Mouse (Mus musculus) kidney, embryonic 15.5 days (tissue): Measurements from ENCODE around the gene Spen. TPM values are rescaled to one million over a fixed set of nuclear protein-coding genes. Genes with fewer than 3 reads are reported as not detected.

Experiments
- ATAC-seq: fragments of 200-750 bp; cut with Nextera tagmentation; replicated peaks from 2 replicates; pipeline ENCODE4 v1.8.0; 2017; ENCODE audit warnings: moderate TSS enrichment; ENCODE audit not compliant: low FRiP score
- H3K27ac ChIP-seq: fragments of 300-500 bp; sonication (generic); 2 replicates; pipeline ENCODE4 v1.5.1; 2015; ENCODE audit warnings: mild to moderate bottlenecking, inconsistent platforms
- H3K27me3 ChIP-seq: fragments of 300-500 bp; sonication (generic); 2 replicates; pipeline ENCODE4 v1.6.1; 2015; ENCODE audit warnings: inconsistent platforms
- H3K36me3 ChIP-seq: fragments of 300-500 bp; sonication (generic); 2 replicates; pipeline ENCODE4 v1.6.1; 2015; ENCODE audit warnings: inconsistent platforms
- H3K4me1 ChIP-seq: fragments of 300-500 bp; sonication (generic); 2 replicates; pipeline ENCODE4 v1.6.1; 2015; ENCODE audit warnings: inconsistent platforms
- H3K4me2 ChIP-seq: fragments of 300-500 bp; sonication (generic); 2 replicates; pipeline ENCODE4 v1.6.1; 2015; ENCODE audit warnings: moderate library complexity, mild to moderate bottlenecking, inconsistent platforms
- H3K4me3 ChIP-seq: fragments of 300-500 bp; sonication (generic); replicated peaks from 2 replicates; pipeline ENCODE4 v1.5.1; 2015; ENCODE audit warnings: mild to moderate bottlenecking, inconsistent platforms
- H3K9ac ChIP-seq: fragments of 300-500 bp; sonication (generic); 2 replicates; pipeline ENCODE4 v1.6.1; 2015; ENCODE audit warnings: mild to moderate bottlenecking, inconsistent platforms
- H3K9me3 ChIP-seq: fragments of 300-500 bp; sonication (generic); replicated peaks from 2 replicates; pipeline ENCODE4 v1.6.1; 2016; ENCODE audit warnings: inconsistent platforms
- whole genome bisulfite sequencing: fragments of 180-500 bp; shearing (Covaris S2); methylation state at CpG from one replicate; pipeline ENCODE4 v1.1.7; 2015; ENCODE audit warnings: mixed read lengths; 5-methylcytosine and 5-hydroxymethylcytosine counted together
- polyA plus RNA-seq: library from polyadenylated mRNA; unstranded; fragments of >200 nt; fragmentation: Nextera tagmentation; extraction: Ambion mirVana; gene quantifications from 2 replicates; pipeline ENCODE4 v1.2.1, GENCODE M21; 2015

Gene Spen
- 10.3 and 11.1 TPM in 2 replicates for polyA plus RNA-seq

DNA sequence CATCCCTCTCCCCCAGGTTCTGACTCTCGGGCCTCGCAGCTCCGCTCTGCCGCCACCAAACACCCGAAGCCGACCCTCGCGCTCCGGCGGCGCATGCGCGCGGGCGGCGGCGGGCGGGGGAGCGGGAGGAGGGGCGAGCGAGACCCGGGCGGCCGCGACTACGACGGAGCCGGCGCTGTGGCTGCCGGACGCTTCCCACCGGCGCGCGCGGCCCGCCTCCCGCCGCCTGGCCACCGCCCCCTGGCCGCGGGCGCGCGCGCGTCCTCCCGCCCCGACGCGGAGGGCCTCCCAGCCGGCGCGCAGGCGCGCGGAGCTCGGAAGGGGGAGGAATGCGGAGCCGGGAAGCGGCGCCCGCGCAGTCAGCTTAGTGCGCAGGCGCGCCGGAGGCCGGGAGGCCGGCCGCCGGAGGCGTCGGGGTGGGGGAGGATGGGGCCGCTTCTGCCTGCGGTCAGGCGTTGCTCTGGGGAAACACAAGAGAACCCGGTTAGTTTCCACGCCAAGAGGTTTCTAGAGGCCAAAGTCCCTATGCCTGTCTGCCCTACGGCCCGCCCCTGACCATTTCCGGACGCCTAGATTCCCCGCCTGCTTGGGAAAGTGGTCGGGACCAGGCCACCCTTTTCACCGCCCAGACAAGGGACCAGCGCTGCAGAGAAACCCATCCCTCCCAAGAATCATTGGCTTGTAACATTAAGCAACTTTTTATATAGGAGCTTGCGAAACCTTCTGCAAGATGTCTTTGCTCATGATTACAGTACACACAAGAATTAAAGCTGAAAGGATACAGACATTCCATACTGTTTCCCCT lies at the start of gene Spen:
Gene Spen (minus strand): TSS at position 190 of the 805 bp plus-strand sequence.
- peaks cover 48% of the 10 kb centered on the region for H3K4me1 ChIP-seq
- H3K9ac ChIP-seq = peak within 1 kb of the TSS; percentile 96
- H3K4me2 ChIP-seq = peak within 1 kb of the TSS; percentile 92
- peak within 1 kb of the TSS; percentile 100 for H3K27ac ChIP-seq
- H3K9me3 ChIP-seq = no peaks in the 10 kb centered on the region
- peak; percentile 89 for ATAC-seq
- peak within 1 kb of the TSS; percentile 86 for H3K4me3 ChIP-seq
- H3K27me3 ChIP-seq = no peaks in the 10 kb centered on the region
- no peaks in the 10 kb centered on the region for H3K36me3 ChIP-seq
- WGBS = under 1% methylated on average over 80 of the region's 88 CpGs

GRCm38 (mm10) chr4:141583919-141584318 lies 45.5 kb upstream of the Spen start:
- no peaks in the 10 kb centered on the region for H3K27me3 ChIP-seq
- no peak overlapping the region for H3K27ac ChIP-seq
- H3K4me3 ChIP-seq = no peak overlapping the region
- ATAC-seq = no peak
- no peaks in the 10 kb centered on the region for H3K4me1 ChIP-seq
- WGBS = 87% methylated on average over 8 of the region's 8 CpGs
- no peak overlapping the region for H3K9ac ChIP-seq
- H3K9me3 ChIP-seq = no peaks in the 10 kb centered on the region
- peaks cover 84% of the 10 kb centered on the region for H3K36me3 ChIP-seq
- H3K4me2 ChIP-seq = no peak overlapping the region

DNA sequence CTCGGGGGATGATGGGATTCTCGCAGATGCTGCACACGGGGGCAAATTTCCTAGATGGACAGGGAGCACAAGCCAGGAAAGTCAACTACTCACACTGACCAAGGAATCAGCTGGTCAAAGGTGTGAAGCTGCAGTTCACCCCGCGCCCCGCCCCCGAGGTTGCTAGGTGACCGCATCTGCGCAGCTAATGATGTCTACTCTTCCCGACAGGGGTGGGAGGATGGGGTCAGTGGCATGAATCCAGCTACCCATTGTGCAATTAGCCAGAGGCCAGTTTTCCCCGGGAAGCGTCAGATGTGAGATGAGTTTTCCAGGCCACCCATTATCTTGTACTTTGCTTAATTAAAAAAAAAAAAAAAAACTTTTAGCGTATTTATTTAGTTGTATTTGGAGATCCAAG lies 42.7 kb upstream of the Spen start:
- Histone ChIP-seq H3K36me3 (peaks cover 91% of the 10 kb centered on the region), H3K9me3 (no peaks in the 10 kb centered on the region), H3K27me3 (no peaks in the 10 kb centered on the region), H3K9ac (no peak overlapping the region), H3K4me1 (no peaks in the 10 kb centered on the region), H3K4me2 (no peak overlapping the region), H3K27ac (no peak overlapping the region), H3K4me3 (no peak overlapping the region)
- 87% methylated on average over 13 of the region's 13 CpGs for WGBS
- no peak for ATAC-seq

DNA sequence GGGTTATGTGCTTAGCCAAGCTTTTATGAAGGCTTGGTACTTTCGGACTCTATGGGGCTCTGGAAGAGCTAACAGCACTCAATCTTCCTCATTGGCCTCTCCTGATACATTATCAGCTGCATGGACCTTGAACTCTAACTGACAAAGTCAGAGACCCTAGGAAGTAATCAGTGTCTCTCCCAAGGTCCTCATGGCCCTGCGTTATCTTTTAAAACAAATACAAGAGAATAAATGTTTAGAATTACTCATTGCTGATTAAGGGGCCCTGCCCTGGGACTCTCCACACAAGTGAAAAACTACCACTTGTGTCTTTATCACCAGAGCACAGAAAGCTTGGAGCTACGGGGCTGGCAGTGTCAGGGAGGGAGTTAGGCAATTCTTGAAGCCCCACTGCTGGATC lies 40.4 kb upstream of the Spen start:
- peaks cover 73% of the 10 kb centered on the region for H3K36me3 ChIP-seq
- no peak overlapping the region for H3K27ac ChIP-seq

GRCm38 (mm10) chr4:141576877-141577276 lies 38.5 kb upstream of the Spen start:
- H3K4me3 ChIP-seq = no peak overlapping the region
- 98% methylated on average over 7 of the region's 7 CpGs for WGBS
- H3K36me3 ChIP-seq = peaks cover 53% of the 10 kb centered on the region
- no peaks in the 10 kb centered on the region for H3K27me3 ChIP-seq
- H3K9ac ChIP-seq = no peak overlapping the region
- no peak overlapping the region for H3K27ac ChIP-seq
- peaks cover 26% of the 10 kb centered on the region for H3K4me1 ChIP-seq
- no peak for ATAC-seq
- H3K4me2 ChIP-seq = no peak overlapping the region
- no peaks in the 10 kb centered on the region for H3K9me3 ChIP-seq

More for the DNA sequence above, 40.4 kb upstream of the Spen start:
- Histone ChIP-seq H3K4me3 (no peak overlapping the region), H3K9me3 (no peaks in the 10 kb centered on the region), H3K9ac (no peak overlapping the region), H3K4me1 (peaks cover 8% of the 10 kb centered on the region), H3K4me2 (no peak overlapping the region), H3K27me3 (no peaks in the 10 kb centered on the region)
- WGBS = 65% methylated on average over 3 of the region's 3 CpGs
- ATAC-seq = no peak

- Histone ChIP-seq H3K27me3 (no peaks in the 10 kb centered on the region), H3K4me3 (no peak overlapping the region), H3K4me1 (peaks cover 29% of the 10 kb centered on the region), H3K4me2 (no peak overlapping the region), H3K27ac (no peak overlapping the region), H3K36me3 (peaks cover 50% of the 10 kb centered on the region), H3K9me3 (no peaks in the 10 kb centered on the region), H3K9ac (no peak overlapping the region)
- ATAC-seq = no peak
- WGBS = 84% methylated on average over 11 of the region's 11 CpGs
Observed at GRCm38 (mm10) chr4:141576404-141576803, 38.0 kb upstream of the Spen start.

GRCm38 (mm10) chr4:141574789-141575702 lies 36.6 kb upstream of the Spen start:
- 38% methylated on average over 27 of the region's 27 CpGs for WGBS
- Histone ChIP-seq H3K27me3 (no peaks in the 10 kb centered on the region), H3K36me3 (peaks cover 37% of the 10 kb centered on the region), H3K4me3 (no peak overlapping the region), H3K4me1 (peaks cover 38% of the 10 kb centered on the region), H3K9me3 (no peaks in the 10 kb centered on the region), H3K4me2 (peak overlapping the region; percentile 44; the same call in 1 of the 2 replicates), H3K27ac (peak overlapping the region; percentile 7; the same call in 1 of the 2 replicates), H3K9ac (no peak overlapping the region)
- ATAC-seq = peak; percentile 44

- no peak overlapping the region for H3K9ac ChIP-seq
- H3K4me1 ChIP-seq = peaks cover 45% of the 10 kb centered on the region
- no peak overlapping the region for H3K4me3 ChIP-seq
- H3K9me3 ChIP-seq = no peaks in the 10 kb centered on the region
- peaks cover 22% of the 10 kb centered on the region for H3K36me3 ChIP-seq
- no peak for ATAC-seq
- H3K4me2 ChIP-seq = no peak overlapping the region
- no peaks in the 10 kb centered on the region for H3K27me3 ChIP-seq
- H3K27ac ChIP-seq = peak overlapping the region; percentile 52
- 48% methylated on average over 6 of the region's 6 CpGs for WGBS
Observed at GRCm38 (mm10) chr4:141573359-141573966, 35.1 kb upstream of the Spen start.

DNA sequence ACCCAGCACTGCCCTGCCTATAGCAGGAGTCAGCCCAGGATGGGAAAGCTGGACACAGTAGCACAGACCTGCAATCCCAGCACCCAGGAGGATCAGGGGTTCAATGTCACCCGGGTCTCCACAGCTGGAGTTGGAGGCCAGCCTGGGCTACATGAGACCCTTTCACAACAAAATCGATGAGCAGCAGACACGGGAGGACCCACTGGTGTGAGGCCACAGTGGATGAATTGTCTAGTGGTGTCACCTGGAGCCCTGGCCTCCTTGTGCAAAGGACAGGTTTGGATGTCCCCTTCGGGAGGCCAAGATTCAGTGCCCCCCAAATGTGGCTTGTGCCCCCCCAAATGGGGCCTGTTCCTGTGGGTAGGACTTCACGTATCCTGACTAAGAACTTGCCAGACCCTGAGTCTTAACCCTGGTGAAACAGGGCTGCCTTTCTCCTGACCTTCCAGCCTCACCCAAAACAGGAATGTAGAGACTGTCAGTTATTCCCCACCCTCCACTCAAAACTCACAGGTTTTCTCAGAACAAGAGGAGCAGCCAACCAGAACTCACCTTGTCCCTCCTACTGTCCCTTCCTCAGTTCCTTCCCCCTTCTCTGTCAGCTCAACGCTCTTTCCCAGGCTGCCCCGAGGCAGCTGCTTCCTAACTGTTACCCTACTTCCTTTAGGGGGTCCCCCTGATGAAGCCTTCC lies 34.4 kb upstream of the Spen start:
- ATAC-seq = no peak
- Histone ChIP-seq H3K4me3 (no peak overlapping the region), H3K27ac (peak overlapping the region; percentile 52), H3K27me3 (no peaks in the 10 kb centered on the region), H3K9me3 (no peaks in the 10 kb centered on the region), H3K4me1 (peaks cover 45% of the 10 kb centered on the region), H3K36me3 (peaks cover 15% of the 10 kb centered on the region), H3K4me2 (no peak overlapping the region), H3K9ac (no peak overlapping the region)
- 71% methylated on average over 7 of the region's 7 CpGs for WGBS

GRCm38 (mm10) chr4:141571934-141572333 lies 33.5 kb upstream of the Spen start:
- no peak overlapping the region for H3K9ac ChIP-seq

GRCm38 (mm10) chr4:141571337-141571739 lies 32.9 kb upstream of the Spen start:
- H3K4me2 ChIP-seq = no peak overlapping the region
- H3K9me3 ChIP-seq = no peaks in the 10 kb centered on the region
- no peak overlapping the region for H3K27ac ChIP-seq
- 23% methylated on average over 6 of the region's 6 CpGs for WGBS
- 0 out of 2 replicates have a peak, but pooled peaks cover 3% of the 10 kb centered on the region for H3K36me3 ChIP-seq
- ATAC-seq = no peak
- no peak overlapping the region for H3K9ac ChIP-seq
- H3K4me1 ChIP-seq = peaks cover 45% of the 10 kb centered on the region
- no peak overlapping the region for H3K4me3 ChIP-seq
- H3K27me3 ChIP-seq = no peaks in the 10 kb centered on the region

More at GRCm38 (mm10) chr4:141571934-141572333, 33.5 kb upstream of the Spen start:
- Histone ChIP-seq H3K27ac (no peak overlapping the region), H3K4me2 (no peak overlapping the region), H3K27me3 (no peaks in the 10 kb centered on the region), H3K36me3 (peaks cover 7% of the 10 kb centered on the region), H3K9me3 (no peaks in the 10 kb centered on the region), H3K4me3 (no peak overlapping the region), H3K4me1 (peaks cover 45% of the 10 kb centered on the region)
- 46% methylated on average over 10 of the region's 10 CpGs for WGBS
- ATAC-seq = no peak
